Mouse (Mus musculus): Measurements from ENCODE around the gene Rab5b.
"Not testable (repeated sequence)": the region's sequence is repeated elsewhere in the genome, so short reads cannot be mapped to it uniquely, and the experiment has no call there.

The Rab5b gene

DNA sequence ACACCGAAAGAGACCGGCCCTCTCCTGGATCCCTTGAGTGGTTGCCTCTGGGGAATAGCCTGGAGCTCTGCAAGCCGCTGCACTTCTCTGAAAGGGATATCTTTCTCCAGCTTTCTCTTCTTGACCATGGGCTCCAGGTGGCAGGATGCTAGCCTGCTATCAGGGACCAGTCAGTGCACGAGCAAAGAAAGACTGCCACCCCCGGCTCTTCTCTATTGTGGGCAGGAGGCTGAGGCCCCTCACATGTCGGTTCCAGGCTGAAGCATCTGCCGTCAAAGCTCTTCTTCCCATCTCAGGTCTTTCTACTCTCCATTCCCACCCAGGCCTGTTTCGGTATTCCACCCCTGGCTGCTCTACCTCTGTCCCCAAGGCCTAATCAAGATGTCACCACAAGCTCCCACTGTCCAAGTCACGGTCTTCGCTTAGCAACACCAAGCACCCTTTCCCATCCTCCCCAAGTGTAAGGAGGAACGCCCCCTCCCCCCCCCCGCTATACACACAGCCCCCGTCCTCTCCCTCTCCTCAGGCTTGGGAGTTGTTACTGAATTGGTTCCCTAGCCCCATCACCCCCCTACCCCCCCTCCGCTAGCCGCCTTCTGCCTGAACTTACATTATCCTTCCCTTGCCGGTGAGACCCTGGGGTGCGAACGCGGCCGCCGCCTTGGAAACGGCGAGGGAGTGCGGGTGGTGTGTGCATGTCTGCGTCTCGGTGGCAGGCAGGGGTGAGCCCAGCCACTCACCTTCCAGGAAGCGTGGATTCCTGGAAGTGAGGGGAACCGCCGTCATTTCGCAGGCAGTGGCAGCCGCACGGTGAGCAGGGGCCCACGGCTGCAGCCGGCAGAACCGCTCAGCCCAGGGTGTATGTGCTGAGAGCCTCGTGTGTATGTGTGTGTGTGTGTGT, 50.7 kb downstream of the Rab5b start, which contains the start of gene Ikzf4:
TSS of gene Ikzf4 (minus strand) at position 881 of the 901 bp plus-strand sequence.
- DNase-seq (ENCODE audit: low spot score in 2 of 2), result peak; percentile 48 to 57

DNA sequence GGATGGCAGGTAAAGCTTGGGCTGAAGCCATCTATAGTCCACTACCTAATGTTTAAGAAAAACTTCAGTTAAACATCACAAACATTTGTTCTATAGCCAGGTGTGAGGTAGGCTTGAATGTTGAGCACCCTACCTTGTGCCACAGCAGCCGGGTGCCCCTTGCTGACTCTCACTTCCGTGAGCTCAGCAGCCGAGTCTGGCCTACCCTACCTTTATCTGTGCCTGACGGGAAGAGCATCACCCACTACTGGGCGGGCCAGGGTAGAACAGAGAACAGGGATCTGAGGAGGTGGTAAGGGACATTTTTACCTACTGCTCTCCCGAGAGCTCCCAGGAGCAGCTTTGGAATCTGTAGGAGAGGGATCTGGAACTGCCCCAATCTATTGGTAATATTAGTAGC, 53.3 kb downstream of the Rab5b start:
- no peak for DNase-seq (ENCODE audit: low spot score in 2 of 2)

DNA sequence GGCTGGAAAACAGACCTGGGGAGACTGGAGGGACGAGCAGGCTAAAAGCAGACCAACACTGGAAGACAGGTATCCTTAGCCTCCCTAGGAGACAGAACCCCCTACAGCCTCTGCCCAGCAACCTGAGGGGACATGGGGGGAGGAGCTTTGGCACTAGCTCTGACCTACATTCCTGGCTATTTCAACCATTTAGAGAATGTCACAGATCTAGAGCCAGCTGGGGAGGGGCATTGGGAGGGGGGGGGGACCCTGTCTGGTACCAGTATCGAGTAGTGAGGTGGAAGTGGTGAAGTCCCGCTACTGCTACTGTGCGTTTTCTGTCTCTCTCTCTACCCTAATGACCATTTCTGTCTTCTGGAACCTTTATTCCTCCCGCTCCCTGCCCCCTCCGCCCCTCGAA, 54.2 kb downstream of the Rab5b start:
- no peak for DNase-seq (ENCODE audit: low spot score in 2 of 2)

DNA sequence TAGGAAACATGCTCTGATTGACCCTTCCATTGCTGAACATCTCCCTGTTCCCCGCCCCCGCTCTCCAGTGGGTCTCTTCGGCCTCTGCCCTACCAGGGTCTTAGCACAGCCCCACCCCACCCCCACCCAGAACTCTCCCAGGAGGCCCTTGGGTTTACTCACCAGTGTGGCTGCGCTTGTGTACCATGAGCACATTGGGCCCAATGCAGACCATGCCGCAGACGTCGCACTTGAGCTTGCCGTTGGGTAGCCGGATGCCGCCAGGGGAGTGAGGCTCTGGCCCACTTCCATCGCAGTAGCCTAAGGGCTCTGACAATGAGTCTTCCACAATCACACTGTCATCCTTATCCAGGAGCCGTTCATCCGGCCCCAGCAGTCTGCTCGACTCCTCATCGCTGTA, 55.2 kb downstream of the Rab5b start:
- DNase-seq (ENCODE audit: low spot score in 2 of 2), result no peak

DNA sequence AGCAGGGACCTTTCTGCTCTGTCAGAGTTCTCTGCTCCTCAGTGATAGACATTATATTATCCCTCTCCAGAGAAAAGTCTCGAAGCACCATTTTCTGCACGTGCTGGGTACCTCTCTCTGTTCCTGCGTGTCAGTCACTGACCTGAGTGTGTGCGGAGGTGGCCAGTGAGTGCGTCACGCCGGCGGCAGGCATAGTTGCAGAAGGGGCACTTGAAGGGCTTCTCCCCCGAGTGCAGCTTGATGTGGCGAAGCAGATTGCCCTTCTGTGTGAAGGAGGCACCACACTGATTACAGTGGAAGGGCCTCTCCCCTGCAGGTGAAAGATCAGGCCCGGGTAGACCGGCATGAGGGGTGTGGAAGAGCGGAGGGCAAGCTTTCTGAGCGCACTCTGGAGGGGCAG, 56.1 kb downstream of the Rab5b start:
- DNase-seq (ENCODE audit: low spot score in 2 of 2), result no peak

DNA sequence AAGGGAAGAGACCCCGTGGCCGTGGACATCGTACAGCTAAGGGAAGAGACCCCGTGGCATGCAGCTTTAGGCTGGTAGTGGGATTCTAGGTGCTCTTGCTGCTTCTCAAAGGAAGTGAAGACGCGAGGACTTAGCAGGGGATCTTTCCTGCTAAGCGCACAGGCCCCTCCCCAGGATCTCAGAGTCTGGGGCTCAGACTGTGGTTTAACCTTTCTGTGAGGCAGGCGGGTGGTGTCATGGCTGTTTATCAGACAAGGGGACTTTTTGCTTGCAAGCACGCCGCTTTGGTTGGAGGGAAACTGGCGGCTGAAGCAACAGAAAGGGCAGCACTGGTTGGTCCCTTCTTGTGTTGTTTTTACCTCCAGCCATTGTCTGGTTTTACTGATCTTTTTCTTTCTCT, 59.1 kb downstream of the Rab5b start:
- no peak for DNase-seq (ENCODE audit: low spot score in 2 of 2)

DNA sequence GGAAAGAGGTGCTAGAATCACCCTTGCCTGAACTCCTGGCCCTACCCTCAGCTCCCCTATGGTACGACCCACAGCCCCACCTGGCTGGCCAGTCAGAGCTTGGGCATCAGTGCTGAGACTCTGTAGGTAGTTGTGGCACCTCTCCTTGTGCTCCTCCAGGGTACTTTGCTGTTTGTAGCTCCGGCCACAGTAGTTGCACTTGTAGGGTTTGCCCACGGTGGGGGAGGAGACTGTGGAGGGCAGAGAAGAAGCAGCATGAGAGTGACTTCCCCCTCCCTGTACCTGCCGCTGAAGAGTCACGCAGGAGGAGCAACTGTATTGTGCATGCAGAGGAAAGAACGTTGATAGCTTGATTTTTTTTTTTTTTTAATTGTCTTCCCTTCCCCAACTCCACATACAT, 59.5 kb downstream of the Rab5b start:
- no peak for DNase-seq (ENCODE audit: low spot score in 2 of 2)

DNA sequence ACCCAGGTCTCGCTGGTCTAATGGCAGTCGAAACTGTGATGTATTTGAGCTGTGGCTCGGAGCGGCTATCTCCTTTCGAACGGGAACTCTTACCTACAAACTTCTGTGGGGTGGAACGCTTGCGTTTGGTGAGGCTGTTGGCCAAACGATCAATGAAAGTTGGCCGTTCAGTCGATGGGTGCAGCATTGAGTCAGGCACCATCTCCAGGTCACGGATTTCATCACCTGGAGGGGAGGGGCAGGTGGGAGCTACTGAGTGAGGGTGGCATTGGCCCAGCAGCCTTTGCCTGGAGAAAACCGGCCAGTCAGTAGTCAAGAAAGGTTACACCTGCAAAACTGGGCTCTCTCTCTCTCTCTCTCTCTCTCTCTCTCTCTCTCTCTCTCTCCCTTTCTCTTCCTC, 60.4 kb downstream of the Rab5b start:
- DNase-seq (ENCODE audit: low spot score in 2 of 2), result no peak

DNA sequence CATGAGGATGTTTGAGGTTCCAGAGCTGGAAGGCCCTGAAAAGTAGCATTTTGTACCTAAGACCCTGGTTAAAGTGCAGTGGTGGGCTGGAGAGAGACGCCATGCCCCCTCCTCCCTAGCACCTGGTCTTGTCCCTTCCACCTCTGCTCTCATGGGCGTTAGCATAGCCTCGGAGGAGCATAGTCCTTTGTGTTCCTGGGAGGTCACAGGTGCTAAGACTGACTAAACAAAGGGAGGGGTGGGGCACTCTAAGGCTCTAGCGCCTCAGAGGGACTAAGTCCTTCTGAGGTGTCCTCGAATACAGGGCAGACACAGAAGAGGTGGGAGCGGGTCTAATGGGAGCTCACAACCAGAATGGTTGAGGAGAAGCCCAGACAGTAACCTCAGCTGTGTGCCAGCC, 64.5 kb downstream of the Rab5b start:
- DNase-seq (ENCODE audit: low spot score in 2 of 2), result no peak

DNA sequence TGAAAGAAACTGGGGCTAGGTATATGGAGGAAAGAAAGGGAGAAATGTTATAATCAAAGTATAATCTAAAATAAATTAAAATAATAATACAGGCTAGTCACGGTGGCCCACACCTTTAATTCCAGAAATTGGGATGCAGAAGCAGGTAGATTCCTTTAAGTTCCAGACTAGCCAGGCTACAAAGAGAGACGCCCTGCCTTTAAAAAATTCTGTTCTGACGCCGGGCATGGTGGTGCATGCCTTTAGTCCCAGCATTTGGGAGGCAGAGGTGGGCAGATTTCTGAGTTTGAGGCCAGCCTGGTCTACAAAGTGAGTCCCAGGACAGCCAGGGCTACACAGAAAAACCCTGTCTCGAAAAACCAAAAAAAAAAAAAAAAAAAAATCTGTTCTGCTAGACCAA, 65.8 kb downstream of the Rab5b start:
- DNase-seq (ENCODE audit: low spot score in 2 of 2), result not testable (repeated sequence)

DNA sequence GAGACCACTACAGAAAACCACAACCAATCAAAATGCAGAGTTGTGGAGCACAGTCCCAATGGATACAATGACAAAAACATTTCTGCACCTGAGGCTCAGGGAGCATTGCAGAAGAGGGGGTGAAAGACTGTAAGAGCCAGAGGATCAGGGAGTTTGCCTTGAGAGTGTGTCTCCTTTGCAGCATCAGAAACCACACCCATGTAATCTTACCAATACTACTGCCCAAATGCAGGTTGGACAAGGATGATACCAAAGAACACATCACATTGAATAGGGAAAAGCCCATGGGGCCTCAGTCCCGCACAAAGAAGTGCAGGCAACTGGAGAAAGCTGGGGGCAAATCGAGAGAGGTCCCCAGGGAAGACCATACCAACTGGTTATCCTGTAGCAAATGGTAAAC, 66.3 kb downstream of the Rab5b start:
- no peak for DNase-seq (ENCODE audit: low spot score in 2 of 2)

DNA sequence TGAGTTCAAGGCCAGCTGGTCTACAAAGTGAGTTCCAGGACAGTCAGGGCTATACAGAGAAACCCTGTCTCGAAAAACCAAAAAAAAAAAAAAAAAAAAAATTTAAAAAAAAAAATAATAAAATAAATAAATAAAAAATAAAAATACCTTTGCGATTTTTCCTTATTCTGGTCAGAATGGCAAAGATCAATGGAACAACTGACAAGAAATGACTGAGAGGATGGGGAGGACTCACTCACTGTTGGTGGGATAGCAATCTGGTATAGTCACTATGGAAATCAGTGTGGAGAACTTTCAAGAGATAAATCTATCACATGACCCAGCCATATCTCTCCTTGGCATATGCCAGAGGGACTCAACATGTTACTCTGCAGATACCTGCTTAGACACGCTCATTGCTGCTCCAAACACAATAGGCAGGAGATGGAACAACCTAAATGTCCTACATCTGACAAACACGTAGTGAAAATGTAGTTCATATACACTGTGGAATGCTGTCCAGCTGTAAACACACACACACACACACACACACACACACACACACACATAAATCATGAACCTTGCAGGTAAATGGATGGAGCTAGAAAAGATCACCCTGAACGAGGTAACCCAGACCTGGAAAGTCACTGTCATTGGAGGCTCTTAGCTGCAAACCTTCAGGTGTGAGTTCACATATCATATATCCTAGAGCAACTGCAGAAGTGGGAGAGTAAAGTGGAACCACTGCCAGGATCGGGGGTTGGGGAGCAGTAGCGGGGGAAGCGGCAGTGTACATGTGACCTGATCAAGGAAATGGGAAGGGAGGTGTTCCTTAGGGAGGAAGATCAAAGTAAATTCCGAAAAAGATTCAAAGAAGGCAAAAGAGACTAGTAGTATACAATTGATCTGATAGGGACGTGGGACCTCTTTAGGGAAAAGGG, 68.4 kb downstream of the Rab5b start:
- DNase-seq (ENCODE audit: low spot score in 2 of 2), result no peak
